In the genomic region with DNA sequence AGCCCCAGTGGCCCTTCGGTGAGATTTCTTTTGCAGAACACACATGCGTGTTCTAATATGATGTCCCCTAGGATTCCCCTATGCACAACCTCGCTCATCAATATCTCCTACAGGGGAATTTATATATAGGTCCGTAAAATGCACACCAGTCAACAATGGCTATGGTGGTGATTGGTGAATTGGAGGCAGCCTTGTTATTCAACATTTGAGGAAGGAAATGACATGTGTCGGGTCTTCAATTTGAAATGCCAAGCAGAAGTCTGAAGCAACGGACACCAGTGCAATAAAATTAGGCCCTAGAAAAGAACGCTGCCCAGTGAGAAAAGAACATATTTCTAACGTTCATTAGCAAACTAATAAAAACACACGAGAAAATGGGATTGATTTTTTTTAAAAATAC, we compare ENCODE assay signal across 9 mouse cellular contexts. TPM values are rescaled to one million over a fixed set of nuclear protein-coding genes. Genes with fewer than 3 reads are reported as not detected.
DNase-seq lines count a peak whose midpoint lies in the region; ATAC-seq lines count a peak whose summit lies in the region.
"Had no signal": no experiment of that assay in that cellular context is flagged by ENCODE, and none has a peak within 500 bp of the region (broad histone marks: within the 10 kb centered on the region; RNA-seq: fewer than 3 reads in every experiment).

No protein-coding gene starts in this region.

- no peak for DNase-seq in kidney, postnatal 10 days
- no peak for DNase-seq in cerebellum, adult 11 months
- no peak for DNase-seq in adrenal gland, postnatal 10 days
- no peak for DNase-seq in urinary bladder, postnatal 25 days (ENCODE audit: low spot score)

- ATAC-seq in kidney, embryonic 15.5 days (replicated peaks; ENCODE audit: low FRiP score), result no peak
- ATAC-seq in forebrain, embryonic 13.5 days, result no peak
- no peak for ATAC-seq in limb, embryonic 13.5 days (ENCODE audit: low FRiP score, low read depth)
- no peak for ATAC-seq in neural tube, embryonic 12.5 days (ENCODE audit: low FRiP score, low read depth)

- peaks cover 12% of the 10 kb centered on the region for H3K4me1 ChIP-seq in kidney, embryonic 15.5 days
- H3K4me1 ChIP-seq in forebrain, embryonic 13.5 days, result peaks cover 15% of the 10 kb centered on the region
- peaks cover 8% of the 10 kb centered on the region for H3K4me1 ChIP-seq in limb, embryonic 13.5 days
- 0 out of 2 replicates have a peak, but pooled peaks cover 3% of the 10 kb centered on the region for H3K4me1 ChIP-seq in neural tube, embryonic 12.5 days

- peaks cover 26% of the 10 kb centered on the region for H3K27me3 ChIP-seq in kidney, embryonic 15.5 days
- no peaks in the 10 kb centered on the region for H3K27me3 ChIP-seq in forebrain, embryonic 13.5 days
- H3K27me3 ChIP-seq in limb, embryonic 13.5 days, result peaks cover 19% of the 10 kb centered on the region
- H3K27me3 ChIP-seq in neural tube, embryonic 12.5 days (replicated peaks), result no peaks in the 10 kb centered on the region

- H3K27ac ChIP-seq in kidney, embryonic 15.5 days, result no peak overlapping the region
- H3K27ac ChIP-seq in forebrain, embryonic 13.5 days, result no peak overlapping the region
- H3K27ac ChIP-seq in limb, embryonic 13.5 days, result no peak overlapping the region
- no peak overlapping the region for H3K27ac ChIP-seq in neural tube, embryonic 12.5 days

- no peaks in the 10 kb centered on the region for H3K9me3 ChIP-seq in kidney, embryonic 15.5 days (replicated peaks)
- no peaks in the 10 kb centered on the region for H3K9me3 ChIP-seq in forebrain, embryonic 13.5 days (replicated peaks)
- no peaks in the 10 kb centered on the region for H3K9me3 ChIP-seq in limb, embryonic 13.5 days
- H3K9me3 ChIP-seq in neural tube, embryonic 12.5 days, result no peaks in the 10 kb centered on the region

- no peaks in the 10 kb centered on the region for H3K36me3 ChIP-seq in kidney, embryonic 15.5 days
- H3K36me3 ChIP-seq in forebrain, embryonic 13.5 days (ENCODE audit: poor library complexity, severe bottlenecking), result no peaks in the 10 kb centered on the region
- no peaks in the 10 kb centered on the region for H3K36me3 ChIP-seq in limb, embryonic 13.5 days
- no peaks in the 10 kb centered on the region for H3K36me3 ChIP-seq in neural tube, embryonic 12.5 days

- H3K4me3 ChIP-seq in kidney, embryonic 15.5 days (replicated peaks), result peak overlapping the region; percentile 45
- peak overlapping the region; percentile 43 for H3K4me3 ChIP-seq in forebrain, embryonic 13.5 days
- peak overlapping the region; percentile 36 for H3K4me3 ChIP-seq in limb, embryonic 13.5 days
- no peak overlapping the region for H3K4me3 ChIP-seq in neural tube, embryonic 12.5 days

- H3K4me2 ChIP-seq in kidney, embryonic 15.5 days, result peak overlapping the region; percentile 82
- H3K4me2 ChIP-seq in forebrain, embryonic 13.5 days, result peak overlapping the region; percentile 65
- H3K4me2 ChIP-seq in limb, embryonic 13.5 days (replicated peaks), result peak overlapping the region; percentile 75
- peak overlapping the region; percentile 71 for H3K4me2 ChIP-seq in neural tube, embryonic 12.5 days (replicated peaks)

- WGBS in kidney, embryonic 15.5 days, result 64% methylated on average over 9 of the region's 9 CpGs
- 66% methylated on average over 9 of the region's 9 CpGs for WGBS in forebrain, embryonic 13.5 days
- WGBS in limb, embryonic 13.5 days, result 59% methylated on average over 9 of the region's 9 CpGs
- 58% methylated on average over 9 of the region's 9 CpGs for WGBS in neural tube, embryonic 12.5 days

- no peak overlapping the region for H3K9ac ChIP-seq in kidney, embryonic 15.5 days
- no peak overlapping the region for H3K9ac ChIP-seq in forebrain, embryonic 13.5 days
- H3K9ac ChIP-seq in limb, embryonic 13.5 days, result no peak overlapping the region
- no peak overlapping the region for H3K9ac ChIP-seq in neural tube, embryonic 12.5 days

RNA-seq across cellular contexts. Expression of gene Cfap58, which starts 0.5 kb away (rescaled TPM):
- 0.09 TPM in 1 of 2 replicates, not detected in the other for polyA plus RNA-seq in kidney, embryonic 15.5 days (2015; fragmentation: Nextera tagmentation; extraction: Ambion mirVana)
- polyA plus RNA-seq in forebrain, embryonic 13.5 days (2015; fragmentation: Nextera tagmentation; extraction: Ambion mirVana), result 0.21 and 0.49 TPM in 2 replicates
- 0.05 TPM in 1 of 2 replicates, not detected in the other for polyA plus RNA-seq in limb, embryonic 13.5 days (2015; fragmentation: Nextera tagmentation; extraction: Ambion mirVana)
- polyA plus RNA-seq in neural tube, embryonic 12.5 days (2016; fragmentation: Nextera tagmentation; extraction: Ambion mirVana), result 0.20 and 0.33 TPM in 2 replicates
- under 1 TPM in 1 of 2 experiments, not detected in 1; 0.06 TPM for total RNA-seq in adrenal gland, postnatal 10 days (2021)
- polyA plus RNA-seq: liver, embryonic 16.5 days had no signal

RNA-seq across cellular contexts. Expression of gene Itprip, which starts 17.8 kb away (rescaled TPM):
- 15.6 and 19.4 TPM in 2 replicates for polyA plus RNA-seq in kidney, embryonic 15.5 days (2015; fragmentation: Nextera tagmentation; extraction: Ambion mirVana)
- polyA plus RNA-seq in forebrain, embryonic 13.5 days (2015; fragmentation: Nextera tagmentation; extraction: Ambion mirVana), result 9.8 and 12.7 TPM in 2 replicates
- polyA plus RNA-seq in limb, embryonic 13.5 days (2015; fragmentation: Nextera tagmentation; extraction: Ambion mirVana), result 24.3 and 26.6 TPM in 2 replicates
- 15.4 and 16.4 TPM in 2 replicates for polyA plus RNA-seq in neural tube, embryonic 12.5 days (2016; fragmentation: Nextera tagmentation; extraction: Ambion mirVana)
- total RNA-seq in adrenal gland, postnatal 10 days (2021), result 10 to 100 TPM; 11.7 to 14.5 TPM

RNA-seq across cellular contexts. Expression of gene Cfap43, which starts 17.9 kb away (rescaled TPM):
- polyA plus RNA-seq in kidney, embryonic 15.5 days (2015; fragmentation: Nextera tagmentation; extraction: Ambion mirVana), result 0.06 TPM in 2 replicates
- polyA plus RNA-seq in forebrain, embryonic 13.5 days (2015; fragmentation: Nextera tagmentation; extraction: Ambion mirVana), result 0.66 and 0.82 TPM in 2 replicates
- polyA plus RNA-seq in limb, embryonic 13.5 days (2015; fragmentation: Nextera tagmentation; extraction: Ambion mirVana), result 0.08 and 0.09 TPM in 2 replicates
- polyA plus RNA-seq in neural tube, embryonic 12.5 days (2016; fragmentation: Nextera tagmentation; extraction: Ambion mirVana), result 0.04 and 0.18 TPM in 2 replicates
- total RNA-seq in adrenal gland, postnatal 10 days (2021), result not detected
- polyA plus RNA-seq: liver, embryonic 16.5 days had no signal
